Mouse (Mus musculus) thymus, postnatal 0 days (tissue): ENCODE data around the gene Cracr2b. TPM values are rescaled to one million over a fixed set of nuclear protein-coding genes. Genes with fewer than 3 reads are reported as not detected.

ENCODE experiments used
- DNase-seq: peaks from one replicate; pipeline ENCODE4 v3.0.0-alpha.2; 2015; ENCODE audit warnings: low spot score
- polyA plus RNA-seq: library from polyadenylated mRNA; unstranded; fragments of >200 nt; fragmentation: Nextera tagmentation; extraction: Ambion mirVana; gene quantifications from 2 replicates; pipeline ENCODE4 v1.2.1, GENCODE M21; 2015

Gene Cracr2b
- polyA plus RNA-seq, 1 experiment from 2014 or later, result 8.9 TPM

DNA sequence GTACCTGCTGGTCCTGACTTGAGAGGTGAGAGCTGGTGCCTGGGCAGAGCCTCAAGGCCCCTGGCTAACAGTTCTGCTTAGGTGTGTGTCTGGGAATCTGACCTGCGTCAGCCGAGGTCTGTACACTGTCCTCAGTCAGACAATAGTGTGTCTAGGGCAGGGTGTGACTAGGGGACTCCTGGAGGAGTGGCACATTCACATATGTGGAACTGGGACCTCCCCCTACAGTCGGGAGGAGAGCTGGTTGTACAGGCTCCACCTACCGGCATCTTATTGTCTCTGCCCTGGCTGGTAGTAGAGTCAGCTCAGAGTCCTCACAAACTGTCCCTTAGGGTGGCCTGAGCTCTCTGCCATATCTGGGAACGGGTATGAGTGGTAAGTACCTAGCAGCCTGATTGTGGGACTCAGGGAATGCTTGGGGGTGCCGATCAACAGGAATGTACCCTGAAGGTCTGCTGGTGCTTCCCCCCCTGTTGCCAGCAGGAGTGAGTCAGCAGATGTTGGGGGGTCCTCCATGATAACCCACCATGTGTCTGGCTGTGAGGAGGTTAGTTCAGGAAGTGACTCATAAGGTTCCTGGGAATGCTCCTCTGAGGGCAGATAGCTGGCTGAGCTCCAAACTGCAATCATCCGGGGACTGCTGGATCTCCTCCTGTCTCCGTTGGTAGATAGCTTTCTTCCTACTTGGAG, 7.8 kb downstream of the Cracr2b start:
- DNase-seq, result peak; percentile 68

DNA sequence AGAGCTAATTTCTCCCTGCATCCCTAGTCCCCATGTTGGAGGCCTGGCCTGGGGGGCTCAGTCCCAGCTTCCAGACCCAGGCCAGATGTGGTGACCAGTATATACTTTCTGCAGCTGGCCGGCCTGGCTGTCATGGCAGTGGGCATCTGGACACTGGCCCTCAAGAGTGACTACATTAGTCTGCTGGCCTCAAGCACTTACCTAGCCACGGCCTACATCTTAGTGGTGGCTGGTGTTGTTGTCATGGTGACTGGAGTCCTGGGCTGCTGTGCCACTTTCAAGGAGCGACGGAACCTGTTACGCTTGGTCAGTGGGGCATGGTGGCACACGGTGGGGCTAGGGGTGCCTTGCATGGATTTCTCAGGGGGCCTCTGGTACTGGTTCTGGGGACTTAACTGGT, 8.5 kb downstream of the Cracr2b start:
- DNase-seq, result no peak

GRCm38 (mm10) chr7:141469901-141470636, 9.2 kb downstream of the Cracr2b start:
- no peak for DNase-seq

GRCm38 (mm10) chr7:141470637-141470944, 9.7 kb downstream of the Cracr2b start:
- no peak for DNase-seq

DNA sequence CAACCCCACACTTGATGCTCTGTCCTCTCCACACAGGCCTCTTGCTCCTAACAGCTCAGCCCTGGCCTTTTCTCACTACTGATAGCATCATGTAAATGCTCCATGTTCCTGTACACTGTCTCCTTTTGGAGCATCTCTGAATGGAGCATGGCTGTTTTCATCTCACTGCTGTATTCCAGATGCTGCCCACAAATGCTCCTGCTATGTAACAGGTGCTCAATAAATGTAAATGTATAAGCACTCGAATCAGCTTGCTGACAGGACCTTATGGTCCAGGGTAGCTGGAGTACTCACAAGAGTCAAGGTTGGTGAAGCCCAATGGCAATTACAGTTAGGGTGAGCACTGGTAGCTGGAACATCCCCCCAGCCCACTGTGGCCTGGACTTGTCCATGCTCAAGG, 10.3 kb downstream of the Cracr2b start:
- DNase-seq, result no peak

GRCm38 (mm10) chr7:141472226-141472625, 11.3 kb downstream of the Cracr2b start:
- no peak for DNase-seq

- no peak for DNase-seq
Measured at GRCm38 (mm10) chr7:141472763-141473162, 11.9 kb downstream of the Cracr2b start.

GRCm38 (mm10) chr7:141474160-141474559, 13.3 kb downstream of the Cracr2b start:
- DNase-seq, result no peak

DNA sequence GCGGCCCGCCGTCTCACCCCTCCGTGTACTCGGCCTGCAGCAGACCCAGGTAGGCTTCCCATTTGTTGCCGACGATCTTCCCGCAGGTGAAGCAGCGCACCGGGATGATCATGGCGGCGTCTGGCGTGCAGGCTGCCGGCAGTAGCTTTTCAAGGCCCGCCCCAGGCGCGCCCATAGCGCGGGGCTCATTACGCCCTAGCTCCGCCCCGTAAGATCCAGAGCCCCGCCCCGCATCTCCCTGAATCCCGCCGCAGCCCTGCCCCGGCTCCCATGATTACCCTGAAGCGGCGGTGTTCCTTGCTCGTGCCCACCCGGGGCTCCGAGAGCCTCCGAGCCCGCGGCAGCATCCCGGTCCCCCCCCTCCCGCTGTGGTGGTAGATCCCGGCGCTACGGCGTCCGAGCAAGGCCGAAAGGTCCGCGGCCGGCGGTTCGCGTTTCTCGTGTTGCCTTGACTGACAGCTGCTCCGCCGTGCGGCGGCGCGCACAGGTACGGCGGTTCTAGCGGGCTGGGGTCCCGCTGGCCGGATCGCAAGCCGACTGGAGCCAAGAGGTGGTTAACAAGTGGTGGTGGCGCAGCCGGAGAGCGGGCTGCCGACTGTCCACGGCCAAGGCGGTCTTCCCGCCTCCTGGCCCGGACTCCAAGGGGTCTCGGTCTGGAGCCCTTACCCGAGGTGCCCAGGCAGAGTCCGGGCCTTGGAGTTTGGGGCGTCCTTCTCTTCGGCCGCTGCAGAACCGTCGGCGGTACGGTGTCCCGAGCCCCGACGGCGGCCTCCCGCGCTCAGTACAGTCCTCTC, 14.3 kb downstream of the Cracr2b start, which contains the start of the genes Polr2l and Tspan4:
TSS of gene Polr2l (minus strand) at position 122 of the 794 bp plus-strand sequence.
TSS of gene Tspan4 (plus strand) at position 230 of the 794 bp plus-strand sequence.
- peak; percentile 89 for DNase-seq

DNA sequence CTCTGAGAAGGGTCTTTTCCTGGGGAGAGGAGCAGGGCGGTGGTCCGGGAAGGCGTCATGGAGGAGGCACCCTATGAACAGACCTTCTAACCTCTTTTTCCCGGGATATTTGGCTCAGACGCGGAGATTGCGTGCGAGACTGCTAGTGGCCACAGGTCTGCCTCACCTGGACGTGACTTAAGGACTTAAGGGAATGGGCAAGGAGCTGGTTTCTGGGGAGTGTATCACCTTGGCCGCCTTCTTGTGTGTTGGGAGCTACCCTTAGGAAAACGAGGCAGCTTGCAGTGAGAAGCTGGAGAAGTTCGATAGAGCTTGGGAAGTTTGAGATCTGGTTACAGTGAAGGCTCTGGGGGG, 14.9 kb downstream of the Cracr2b start:
- no peak for DNase-seq

GRCm38 (mm10) chr7:141476226-141476980, 15.5 kb downstream of the Cracr2b start:
- no peak for DNase-seq

GRCm38 (mm10) chr7:141476981-141477370, 16.1 kb downstream of the Cracr2b start:
- no peak for DNase-seq

DNA sequence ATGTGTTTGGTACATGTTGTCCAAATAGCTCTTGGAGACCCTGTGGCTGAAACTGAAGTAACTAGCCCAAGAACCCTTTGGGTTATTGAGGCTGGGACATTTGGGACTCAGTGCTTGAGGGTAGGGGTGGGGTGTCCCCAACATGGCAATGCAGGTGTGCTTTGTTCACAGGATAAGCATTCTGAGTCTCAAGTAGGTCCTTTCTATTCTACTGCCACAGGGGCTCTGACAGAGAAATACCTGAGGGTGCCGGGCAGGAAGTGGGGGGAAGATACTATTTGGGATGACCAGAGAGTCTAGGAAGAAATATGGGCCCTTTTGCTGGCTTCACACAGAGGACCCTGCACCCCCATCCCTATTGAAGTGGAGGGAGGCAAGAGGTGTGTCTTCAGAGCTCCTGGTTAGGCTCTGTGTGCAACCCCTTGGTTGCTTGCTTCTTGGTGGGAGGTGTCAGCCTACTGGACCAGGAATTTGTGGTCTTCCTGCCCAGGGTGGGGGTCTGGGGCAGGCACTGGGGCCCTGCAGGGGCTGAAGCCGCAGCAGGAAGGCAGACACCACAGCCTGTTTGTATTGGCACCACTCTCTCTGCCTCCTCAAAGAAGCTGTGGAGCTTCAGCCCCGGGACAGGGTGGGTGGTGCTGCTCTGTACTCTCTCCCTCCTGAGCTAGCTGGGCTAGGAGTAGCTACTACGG, 16.8 kb downstream of the Cracr2b start:
- DNase-seq, result no peak

DNA sequence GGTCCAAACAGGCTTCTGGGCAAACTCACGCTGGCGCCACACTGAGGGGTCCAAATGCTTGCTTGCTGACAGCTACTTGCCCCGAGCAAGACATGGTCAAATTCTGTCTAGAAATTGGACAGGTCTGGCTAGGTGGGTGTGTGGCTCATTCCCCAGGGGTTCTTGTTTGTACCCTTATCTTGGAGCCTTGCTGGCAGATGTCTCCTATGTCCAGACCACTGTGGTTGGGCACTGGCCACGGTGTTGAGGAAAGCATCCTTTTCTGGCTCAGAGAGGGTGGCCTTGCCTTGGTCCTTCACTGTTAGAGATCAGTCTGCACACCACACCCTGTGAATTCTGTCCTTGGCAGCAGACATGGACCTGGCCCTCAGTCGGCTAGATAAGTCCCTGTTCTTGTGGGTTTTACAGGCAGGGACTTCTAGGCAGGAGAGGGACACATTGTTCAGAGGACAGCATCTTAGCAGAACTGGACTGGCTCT, 17.4 kb downstream of the Cracr2b start:
- DNase-seq, result no peak

GRCm38 (mm10) chr7:141480842-141481497, 20.1 kb downstream of the Cracr2b start:
- peak; percentile 87 for DNase-seq

DNA sequence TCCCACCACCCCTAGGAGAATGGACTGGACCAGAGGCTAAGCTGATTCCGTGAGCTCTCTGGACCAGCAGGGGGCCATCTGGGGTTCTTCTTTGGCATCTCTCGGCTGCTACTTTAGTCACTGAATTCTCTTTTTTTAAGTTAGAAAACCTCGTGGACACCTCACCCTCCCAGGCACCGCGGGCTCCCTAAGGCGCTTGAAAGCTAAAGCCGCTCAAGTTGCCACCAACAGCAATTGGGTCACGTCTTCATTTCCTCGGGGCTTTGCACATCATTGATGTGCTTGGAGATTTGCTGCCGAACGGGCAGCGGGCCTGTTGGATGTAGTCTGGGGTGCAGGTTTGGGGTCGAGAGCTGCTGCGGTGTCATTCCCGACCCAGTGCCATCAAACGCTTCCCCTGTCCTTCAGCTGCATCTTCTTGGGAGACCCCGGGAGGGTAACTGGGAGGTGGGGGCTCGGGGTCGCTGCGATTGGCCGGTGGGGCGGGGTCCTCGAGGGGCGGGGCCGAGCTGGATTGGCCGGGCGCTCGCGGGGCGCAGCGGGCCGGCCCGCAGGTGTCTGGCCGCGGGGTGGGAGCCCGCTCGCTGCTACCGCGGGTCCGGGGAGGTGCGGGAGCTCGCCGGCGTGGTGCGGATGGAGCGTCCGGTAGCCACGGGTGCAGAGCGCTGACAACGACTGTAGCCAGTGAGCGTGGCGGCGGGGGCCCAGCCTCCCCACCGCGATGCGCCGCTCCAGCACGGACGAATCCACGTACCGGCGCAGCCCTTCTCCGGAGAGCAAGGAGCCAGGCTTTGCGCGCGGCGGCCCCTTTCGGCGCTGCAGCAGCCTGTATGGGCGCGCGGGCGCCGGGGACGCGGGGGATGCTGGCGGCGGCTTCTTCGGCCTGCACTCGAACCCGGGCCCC, 20.9 kb downstream of the Cracr2b start:
- no peak for DNase-seq

- DNase-seq, result no peak
Measured at GRCm38 (mm10) chr7:141482531-141483024, 21.7 kb downstream of the Cracr2b start.

GRCm38 (mm10) chr7:141483114-141483653, 22.3 kb downstream of the Cracr2b start:
- DNase-seq, result no peak
